Mouse (Mus musculus): ENCODE measurements around the gene Tstd2. TPM values are rescaled to one million over a fixed set of nuclear protein-coding genes. Genes with fewer than 3 reads are reported as not detected.

Tstd2 gene
- polyA plus RNA-seq, 1 experiment from 2014 or later: 32.7 TPM

DNA sequence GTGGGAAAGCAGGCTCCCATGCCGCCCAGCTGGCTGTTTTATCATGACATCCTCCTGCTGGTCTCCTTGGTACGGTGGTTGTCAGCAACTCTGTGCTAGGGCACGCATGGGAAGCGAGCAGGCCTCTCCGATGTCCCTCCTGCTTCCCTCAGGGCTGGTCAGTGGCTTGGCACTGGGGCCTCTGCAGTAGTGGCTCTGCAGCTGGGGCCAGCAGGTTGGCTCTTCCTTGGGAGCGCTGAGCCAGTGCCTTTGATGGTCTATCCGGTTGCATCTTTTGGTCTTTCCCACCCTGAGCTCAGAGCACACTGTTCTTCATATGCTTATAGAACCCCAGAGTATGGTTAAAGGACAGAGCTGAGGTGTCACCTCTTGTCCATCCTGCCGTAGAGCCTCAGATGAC, 28.4 kb downstream of the Tstd2 start:
- no peaks in the 10 kb centered on the region for H3K27me3 ChIP-seq (ENCODE audit: control insufficient read depth, insufficient read depth, low read length)
- H3K4me2 ChIP-seq (ENCODE audit: low read depth, low read length): no peak overlapping the region
- H3K9ac ChIP-seq (ENCODE audit: low read length): no peak overlapping the region
- no peaks in the 10 kb centered on the region for H3K36me3 ChIP-seq (ENCODE audit: control insufficient read depth, insufficient read depth, low read length)
- H3K27ac ChIP-seq (ENCODE audit: low read length): no peak overlapping the region
- H3K9me3 ChIP-seq (replicated peaks; ENCODE audit: control insufficient read depth, low read length): no peaks in the 10 kb centered on the region
- no peak overlapping the region for H3K4me3 ChIP-seq (replicated peaks; ENCODE audit: low read length)
- 89% methylated on average over 8 of the region's 8 CpGs for WGBS
- no peak for ATAC-seq (ENCODE audit: insufficient read depth, low FRiP score)
- H3K4me1 ChIP-seq (ENCODE audit: control insufficient read depth, insufficient read depth, low read length): no peaks in the 10 kb centered on the region

DNA sequence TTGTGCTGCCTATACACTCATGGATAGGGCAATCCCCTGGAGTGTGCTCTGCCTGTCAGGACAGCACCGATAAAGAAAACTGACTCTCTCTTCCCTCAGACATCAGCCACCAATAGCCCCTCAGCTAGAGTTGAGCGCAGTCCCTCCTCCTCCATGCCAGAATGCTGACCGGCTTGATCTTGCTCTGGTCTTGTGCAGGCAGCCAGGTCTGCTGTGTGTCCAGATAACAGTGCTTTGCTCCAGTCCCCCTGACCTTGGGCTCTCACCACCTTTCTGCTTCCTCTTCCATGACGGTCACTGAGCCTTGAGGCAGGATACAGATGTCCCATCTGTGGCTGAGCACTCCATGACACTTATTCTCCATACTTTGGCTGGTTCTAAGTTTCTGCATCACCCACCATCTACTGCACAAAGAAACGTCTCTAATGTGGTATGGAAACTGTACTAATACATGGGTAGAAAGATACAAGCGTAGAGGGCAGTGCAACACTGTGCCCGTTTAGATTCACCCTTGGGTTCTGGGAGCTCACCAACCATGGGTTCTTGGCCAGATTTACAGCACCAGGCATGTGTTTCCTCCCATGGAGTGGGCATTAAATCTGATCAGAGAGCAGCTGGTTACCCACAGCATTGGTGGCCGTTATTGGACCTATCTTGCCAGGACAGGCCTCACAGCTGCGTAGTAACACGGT, 36.3 kb downstream of the Tstd2 start:
- H3K36me3 ChIP-seq (ENCODE audit: control insufficient read depth, insufficient read depth, low read length): no peaks in the 10 kb centered on the region
- H3K4me1 ChIP-seq (ENCODE audit: control insufficient read depth, insufficient read depth, low read length): peaks cover 10% of the 10 kb centered on the region
- H3K4me3 ChIP-seq (replicated peaks; ENCODE audit: low read length): no peak overlapping the region
- H3K27me3 ChIP-seq (ENCODE audit: control insufficient read depth, insufficient read depth, low read length): 0 out of 2 replicates have a peak, but pooled peaks cover 1% of the 10 kb centered on the region
- H3K4me2 ChIP-seq (ENCODE audit: low read depth, low read length): no peak overlapping the region
- H3K9me3 ChIP-seq (replicated peaks; ENCODE audit: control insufficient read depth, low read length): no peaks in the 10 kb centered on the region
- WGBS: 92% methylated on average over 10 of the region's 10 CpGs
- no peak overlapping the region for H3K27ac ChIP-seq (ENCODE audit: low read length)
- H3K9ac ChIP-seq (ENCODE audit: low read length): no peak overlapping the region
- ATAC-seq (ENCODE audit: insufficient read depth, low FRiP score): no peak

DNA sequence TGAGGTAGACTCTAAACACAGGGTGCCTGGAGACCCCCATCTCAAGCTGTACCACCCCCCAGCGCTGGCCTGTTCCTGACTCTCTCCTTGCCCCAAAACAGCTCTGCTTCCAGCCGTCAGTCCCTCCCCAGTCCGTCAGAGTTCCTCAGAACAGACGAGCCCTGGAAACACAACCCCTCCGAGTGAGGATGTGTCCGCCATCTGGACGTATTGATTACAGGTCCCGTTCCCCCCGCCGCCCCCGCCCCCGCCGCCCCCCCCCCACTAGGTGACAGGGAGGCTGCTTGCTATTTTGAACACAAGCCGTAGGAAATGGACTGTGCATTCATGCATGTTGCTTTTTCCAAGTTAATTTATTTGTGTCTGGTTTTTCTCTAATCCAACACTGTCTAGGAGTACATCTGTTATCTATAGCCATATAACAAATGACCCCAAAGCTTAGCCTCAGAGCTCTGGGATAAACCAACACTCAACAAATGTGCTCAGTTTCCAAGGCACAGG, 37.2 kb downstream of the Tstd2 start:
- ATAC-seq (ENCODE audit: insufficient read depth, low FRiP score): peak; percentile 26; the same call in 1 of the 2 replicates
- H3K4me2 ChIP-seq (ENCODE audit: low read depth, low read length): no peak overlapping the region
- WGBS: 17% methylated on average over 14 of the region's 14 CpGs

DNA sequence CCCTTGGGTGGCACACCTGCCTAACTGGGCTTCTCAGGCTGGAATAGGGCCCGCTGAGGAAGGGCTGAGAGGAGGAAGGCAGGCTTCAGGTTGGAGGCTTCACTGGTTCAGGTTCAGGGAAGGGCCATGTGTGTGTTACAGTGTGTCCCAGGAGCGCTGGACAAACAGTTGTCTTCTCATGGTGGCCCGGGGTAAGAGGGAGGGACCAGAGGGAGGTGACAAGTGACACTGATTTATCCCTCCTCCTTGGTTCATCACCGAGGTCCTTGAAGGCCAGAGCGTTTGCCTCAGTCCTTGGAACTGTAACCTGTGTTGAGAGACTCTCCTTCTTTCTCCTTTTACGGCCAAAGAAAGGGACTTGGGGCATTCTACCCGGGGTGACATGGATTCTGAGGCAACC, 38.0 kb downstream of the Tstd2 start:
- H3K36me3 ChIP-seq (ENCODE audit: control insufficient read depth, insufficient read depth, low read length): no peaks in the 10 kb centered on the region
- 49% methylated on average over 7 of the region's 7 CpGs for WGBS
- H3K27ac ChIP-seq (ENCODE audit: low read length): no peak overlapping the region
- H3K4me2 ChIP-seq (ENCODE audit: low read depth, low read length): no peak overlapping the region
- no peak overlapping the region for H3K4me3 ChIP-seq (replicated peaks; ENCODE audit: low read length)
- no peak overlapping the region for H3K9ac ChIP-seq (ENCODE audit: low read length)
- 0 out of 2 replicates have a peak, but pooled peaks cover 3% of the 10 kb centered on the region for H3K27me3 ChIP-seq (ENCODE audit: control insufficient read depth, insufficient read depth, low read length)
- peaks cover 10% of the 10 kb centered on the region for H3K4me1 ChIP-seq (ENCODE audit: control insufficient read depth, insufficient read depth, low read length)
- 0 out of 2 replicates have a peak, but pooled peaks have one; percentile 18 for ATAC-seq (ENCODE audit: insufficient read depth, low FRiP score)
- no peaks in the 10 kb centered on the region for H3K9me3 ChIP-seq (replicated peaks; ENCODE audit: control insufficient read depth, low read length)

More for the DNA sequence above, 37.2 kb downstream of the Tstd2 start:
- Histone ChIP-seq H3K4me3 (replicated peaks; ENCODE audit: low read length) (no peak overlapping the region), H3K9ac (ENCODE audit: low read length) (no peak overlapping the region), H3K27ac (ENCODE audit: low read length) (no peak overlapping the region), H3K9me3 (replicated peaks; ENCODE audit: control insufficient read depth, low read length) (no peaks in the 10 kb centered on the region), H3K36me3 (ENCODE audit: control insufficient read depth, insufficient read depth, low read length) (no peaks in the 10 kb centered on the region), H3K4me1 (ENCODE audit: control insufficient read depth, insufficient read depth, low read length) (peaks cover 10% of the 10 kb centered on the region), H3K27me3 (ENCODE audit: control insufficient read depth, insufficient read depth, low read length) (0 out of 2 replicates have a peak, but pooled peaks cover 3% of the 10 kb centered on the region)

DNA sequence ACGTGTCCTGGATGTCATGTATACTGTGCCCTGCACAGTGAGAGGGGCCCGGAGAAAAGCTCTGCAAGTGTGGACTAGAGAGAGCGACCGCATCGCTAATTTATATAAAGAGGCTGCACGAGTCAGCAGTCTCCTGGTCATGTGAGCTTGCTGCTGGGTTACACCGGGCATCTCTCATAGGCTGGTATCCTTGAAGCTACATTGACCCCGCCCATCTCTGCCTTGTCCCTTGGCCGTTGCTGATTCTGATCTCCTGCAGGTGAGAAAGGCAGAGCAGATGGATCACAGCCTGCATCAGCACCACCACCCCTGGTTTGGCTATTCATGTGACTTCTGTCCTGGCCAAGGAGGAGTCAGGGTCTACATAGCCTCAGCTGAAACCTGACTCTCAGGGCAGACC, 39.4 kb downstream of the Tstd2 start:
- Histone ChIP-seq H3K4me1 (ENCODE audit: control insufficient read depth, insufficient read depth, low read length) (peaks cover 10% of the 10 kb centered on the region), H3K36me3 (ENCODE audit: control insufficient read depth, insufficient read depth, low read length) (no peaks in the 10 kb centered on the region), H3K9me3 (replicated peaks; ENCODE audit: control insufficient read depth, low read length) (no peaks in the 10 kb centered on the region), H3K9ac (ENCODE audit: low read length) (no peak overlapping the region), H3K27ac (ENCODE audit: low read length) (no peak overlapping the region), H3K4me3 (replicated peaks; ENCODE audit: low read length) (no peak overlapping the region), H3K27me3 (ENCODE audit: control insufficient read depth, insufficient read depth, low read length) (0 out of 2 replicates have a peak, but pooled peaks cover 3% of the 10 kb centered on the region), H3K4me2 (ENCODE audit: low read depth, low read length) (no peak overlapping the region)
- WGBS: 72% methylated on average over 9 of the region's 9 CpGs
- ATAC-seq (ENCODE audit: insufficient read depth, low FRiP score): no peak

DNA sequence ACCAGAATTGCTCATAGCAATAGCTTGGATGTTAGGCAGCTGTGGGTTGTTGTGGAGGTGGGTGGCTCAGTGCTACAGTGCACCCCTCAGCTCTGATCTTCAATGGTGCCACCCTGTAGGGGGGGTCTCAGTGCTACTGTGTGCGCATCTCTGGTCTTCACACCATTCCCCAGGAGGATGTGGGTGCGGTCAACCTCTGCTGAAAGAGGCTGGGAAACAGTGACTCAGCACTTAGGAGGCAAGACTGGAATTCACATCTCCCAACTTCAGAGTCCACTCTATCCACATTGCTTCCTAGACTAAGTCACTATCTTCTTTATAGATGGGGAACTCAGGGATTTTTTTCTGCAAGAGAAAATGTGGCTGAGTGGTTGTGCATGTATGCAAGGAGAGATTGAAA, 40.9 kb downstream of the Tstd2 start:
- H3K36me3 ChIP-seq (ENCODE audit: control insufficient read depth, insufficient read depth, low read length): no peaks in the 10 kb centered on the region
- no peak overlapping the region for H3K27ac ChIP-seq (ENCODE audit: low read length)
- H3K9me3 ChIP-seq (replicated peaks; ENCODE audit: control insufficient read depth, low read length): no peaks in the 10 kb centered on the region
- no peak overlapping the region for H3K4me2 ChIP-seq (ENCODE audit: low read depth, low read length)
- H3K4me1 ChIP-seq (ENCODE audit: control insufficient read depth, insufficient read depth, low read length): peaks cover 10% of the 10 kb centered on the region
- 0 out of 2 replicates have a peak, but pooled peaks cover 3% of the 10 kb centered on the region for H3K27me3 ChIP-seq (ENCODE audit: control insufficient read depth, insufficient read depth, low read length)
- no peak for ATAC-seq (ENCODE audit: insufficient read depth, low FRiP score)
- WGBS: 89% methylated on average over 2 of the region's 2 CpGs
- H3K4me3 ChIP-seq (replicated peaks; ENCODE audit: low read length): no peak overlapping the region
- H3K9ac ChIP-seq (ENCODE audit: low read length): no peak overlapping the region

DNA sequence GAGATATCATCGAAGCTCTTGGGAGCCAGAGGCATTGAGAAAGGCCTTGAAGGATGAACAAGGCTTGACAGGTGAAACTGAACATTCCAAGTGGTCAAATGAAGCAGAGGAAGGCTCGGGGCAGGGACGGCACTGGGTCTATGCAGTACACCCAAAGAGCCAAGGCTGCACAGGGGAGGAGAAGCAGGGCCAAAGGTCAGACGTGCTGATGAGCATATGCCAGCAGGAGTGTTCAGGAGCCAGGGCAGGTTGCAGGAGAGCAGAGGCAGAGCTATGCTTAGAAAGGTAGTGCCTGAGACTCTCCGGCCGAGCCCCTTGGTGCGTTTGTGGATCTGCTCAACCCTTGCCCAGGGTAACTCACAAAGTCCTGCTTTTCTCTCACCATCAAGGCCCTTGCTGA, 41.9 kb downstream of the Tstd2 start:
- Histone ChIP-seq H3K4me3 (replicated peaks; ENCODE audit: low read length) (no peak overlapping the region), H3K9me3 (replicated peaks; ENCODE audit: control insufficient read depth, low read length) (no peaks in the 10 kb centered on the region), H3K9ac (ENCODE audit: low read length) (no peak overlapping the region), H3K27ac (ENCODE audit: low read length) (no peak overlapping the region), H3K36me3 (ENCODE audit: control insufficient read depth, insufficient read depth, low read length) (no peaks in the 10 kb centered on the region), H3K4me2 (ENCODE audit: low read depth, low read length) (no peak overlapping the region), H3K27me3 (ENCODE audit: control insufficient read depth, insufficient read depth, low read length) (0 out of 2 replicates have a peak, but pooled peaks cover 3% of the 10 kb centered on the region), H3K4me1 (ENCODE audit: control insufficient read depth, insufficient read depth, low read length) (peaks cover 8% of the 10 kb centered on the region)
- ATAC-seq (ENCODE audit: insufficient read depth, low FRiP score): no peak
- WGBS: 89% methylated on average over 7 of the region's 7 CpGs

DNA sequence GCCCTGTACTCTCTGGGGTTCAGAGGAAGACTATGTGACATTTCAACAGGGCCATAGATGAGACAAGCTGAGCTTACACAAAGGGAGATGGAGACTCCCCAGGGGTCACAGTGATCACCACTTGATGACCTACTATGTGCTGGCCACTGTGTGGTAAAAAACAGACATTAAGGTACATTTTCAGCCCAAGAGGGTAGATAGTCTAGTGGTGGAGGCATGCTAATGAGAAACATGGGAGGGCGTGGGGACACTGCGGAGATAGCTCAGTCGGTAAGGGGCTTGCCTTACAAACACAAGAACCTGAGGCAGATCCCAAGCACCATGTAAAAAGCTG, 42.7 kb downstream of the Tstd2 start:
- H3K4me1 ChIP-seq (ENCODE audit: control insufficient read depth, insufficient read depth, low read length): peaks cover 1% of the 10 kb centered on the region
- no peak overlapping the region for H3K9ac ChIP-seq (ENCODE audit: low read length)
- H3K36me3 ChIP-seq (ENCODE audit: control insufficient read depth, insufficient read depth, low read length): no peaks in the 10 kb centered on the region
- no peak overlapping the region for H3K27ac ChIP-seq (ENCODE audit: low read length)
- H3K27me3 ChIP-seq (ENCODE audit: control insufficient read depth, insufficient read depth, low read length): 0 out of 2 replicates have a peak, but pooled peaks cover 3% of the 10 kb centered on the region
- WGBS: 91% methylated on average over 3 of the region's 3 CpGs
- ATAC-seq (ENCODE audit: insufficient read depth, low FRiP score): no peak
- no peak overlapping the region for H3K4me3 ChIP-seq (replicated peaks; ENCODE audit: low read length)
- no peak overlapping the region for H3K4me2 ChIP-seq (ENCODE audit: low read depth, low read length)
- no peaks in the 10 kb centered on the region for H3K9me3 ChIP-seq (replicated peaks; ENCODE audit: control insufficient read depth, low read length)

DNA sequence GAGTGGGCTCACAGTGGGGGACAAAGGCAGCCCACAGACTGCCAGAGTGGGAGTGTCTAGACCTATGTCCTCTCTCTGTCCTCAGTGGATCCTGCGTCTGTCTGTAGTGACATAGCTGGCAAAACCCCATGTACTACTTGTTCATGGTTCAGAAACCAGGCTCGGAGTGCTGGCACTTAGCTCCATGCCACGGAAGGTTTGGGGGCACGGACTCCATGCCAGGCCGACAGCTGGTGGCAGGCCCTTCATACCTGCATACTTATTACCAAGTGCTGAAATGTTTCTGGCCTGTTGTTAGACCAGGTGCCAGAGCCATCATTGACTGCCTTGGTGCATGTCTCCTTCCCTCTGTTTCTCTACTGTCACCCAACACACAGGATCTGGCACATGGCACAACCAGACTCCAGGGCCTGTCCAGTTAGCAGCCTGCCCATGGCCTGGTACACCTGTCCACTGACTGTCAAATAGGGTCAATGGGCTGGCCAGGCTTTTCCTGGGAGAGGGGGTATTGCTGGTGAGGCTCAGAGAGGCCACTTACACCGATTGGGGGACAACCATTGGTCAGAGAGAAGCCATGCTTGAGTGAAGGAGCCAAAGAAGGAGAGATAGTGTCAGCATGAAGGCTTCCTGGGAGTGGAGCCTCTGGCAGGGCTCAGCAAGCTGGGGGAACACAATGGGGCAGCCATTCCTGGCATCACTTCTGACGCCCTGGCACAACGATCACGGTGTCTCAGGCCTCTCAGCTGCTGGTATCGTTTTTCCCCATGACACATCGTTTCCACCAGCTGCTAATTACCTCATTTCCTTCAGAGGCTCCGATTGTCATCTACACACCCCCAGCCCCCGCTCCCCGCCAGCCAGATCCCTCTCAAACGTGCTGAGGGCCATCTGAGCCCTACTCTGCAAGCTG, 43.3 kb downstream of the Tstd2 start:
- Histone ChIP-seq H3K36me3 (ENCODE audit: control insufficient read depth, insufficient read depth, low read length) (no peaks in the 10 kb centered on the region), H3K4me2 (ENCODE audit: low read depth, low read length) (no peak overlapping the region), H3K4me1 (ENCODE audit: control insufficient read depth, insufficient read depth, low read length) (no peaks in the 10 kb centered on the region), H3K27me3 (ENCODE audit: control insufficient read depth, insufficient read depth, low read length) (0 out of 2 replicates have a peak, but pooled peaks cover 3% of the 10 kb centered on the region), H3K27ac (ENCODE audit: low read length) (no peak overlapping the region), H3K4me3 (replicated peaks; ENCODE audit: low read length) (no peak overlapping the region), H3K9ac (ENCODE audit: low read length) (no peak overlapping the region), H3K9me3 (replicated peaks; ENCODE audit: control insufficient read depth, low read length) (no peaks in the 10 kb centered on the region)
- 70% methylated on average over 15 of the region's 15 CpGs for WGBS
- no peak for ATAC-seq (ENCODE audit: insufficient read depth, low FRiP score)

Measured in stomach, embryonic 16.5 days (tissue).